Mouse (Mus musculus): Measurements from ENCODE around the gene Pex1. TPM values are rescaled to one million over a fixed set of nuclear protein-coding genes. Genes with fewer than 3 reads are reported as not detected.
A peak's percentile ranks its signal among the peaks of the same experiment; 100 is the strongest.

Pex1 gene
- total and polyA plus RNA-seq, 2 experiments from 2014 or later = 15.1 to 21.5 TPM

DNA sequence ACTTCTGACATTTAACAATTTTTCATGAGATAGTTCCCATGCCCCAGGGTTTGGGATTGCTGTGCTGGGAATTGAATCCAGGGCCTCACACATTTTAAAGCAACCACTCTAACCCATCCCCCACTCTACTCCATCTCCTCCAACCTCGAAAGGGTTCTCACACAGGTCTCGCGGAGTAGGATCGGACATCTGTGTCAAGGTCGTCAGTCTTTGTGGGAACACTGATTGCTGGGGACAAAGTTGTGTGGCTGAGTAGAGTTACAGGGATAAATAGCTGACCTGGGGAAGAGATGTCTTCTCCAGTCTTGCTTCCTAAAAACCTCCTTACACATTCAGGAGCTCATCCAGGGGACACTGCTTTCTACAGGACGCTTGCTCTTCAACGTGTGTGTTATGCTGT, 16.8 kb upstream of the Pex1 start:
- no peak overlapping the region for H3K4me2 ChIP-seq (ENCODE audit: low read depth, low read length)
- no peak for TF ChIP-seq CTCF (IDR thresholded peaks at IDR 0.05; ENCODE audit: low read depth)
- WGBS = 93% methylated on average over 7 of the region's 7 CpGs
- no peak overlapping the region for H3K9ac ChIP-seq (replicated peaks; ENCODE audit: low read length)
- no peak overlapping the region for H3K4me3 ChIP-seq (ENCODE audit: low read length)
- H3K27me3 ChIP-seq (ENCODE audit: insufficient read depth, low read length) = no peaks in the 10 kb centered on the region
- no peak overlapping the region for H3K27ac ChIP-seq
- H3K36me3 ChIP-seq (ENCODE audit: insufficient read depth, low read length) = peaks cover 52% of the 10 kb centered on the region
- 0 out of 2 replicates have a peak, but pooled peaks cover 4% of the 10 kb centered on the region for H3K9me3 ChIP-seq (ENCODE audit: low read length)
- no peak for DNase-seq (ENCODE audit: low spot score)
- ATAC-seq = no peak
- no peaks in the 10 kb centered on the region for H3K4me1 ChIP-seq (ENCODE audit: insufficient read depth, low read length)

- ATAC-seq = peak; percentile 85
- peak within 1 kb of the TSS; percentile 89 for H3K4me3 ChIP-seq (ENCODE audit: low read length)
- peak within 1 kb of the TSS; percentile 88 for H3K27ac ChIP-seq
- peaks cover 5% of the 10 kb centered on the region; the same call in 1 of the 2 replicates for H3K4me1 ChIP-seq (ENCODE audit: insufficient read depth, low read length)
- peak; percentile 76 for TF ChIP-seq CTCF (IDR thresholded peaks at IDR 0.05; ENCODE audit: low read depth)
- no peaks in the 10 kb centered on the region; the same call in 1 of the 2 replicates for H3K36me3 ChIP-seq (ENCODE audit: insufficient read depth, low read length)
- H3K9me3 ChIP-seq (ENCODE audit: low read length) = no peaks in the 10 kb centered on the region
- peak; percentile 93 for DNase-seq (ENCODE audit: low spot score)
- H3K27me3 ChIP-seq (ENCODE audit: insufficient read depth, low read length) = no peaks in the 10 kb centered on the region
- H3K9ac ChIP-seq (replicated peaks; ENCODE audit: low read length) = peak within 1 kb of the TSS; percentile 80
- WGBS = under 1% methylated on average over 31 of the region's 31 CpGs
- peak within 1 kb of the TSS; percentile 72 for H3K4me2 ChIP-seq (ENCODE audit: low read depth, low read length)
Measured at GRCm38 (mm10) chr5:3596399-3596766, 517 bp downstream of the Pex1 start, which contains the start of gene Rbm48. Gene Rbm48 (minus strand): TSS chr5:3596585.

DNA sequence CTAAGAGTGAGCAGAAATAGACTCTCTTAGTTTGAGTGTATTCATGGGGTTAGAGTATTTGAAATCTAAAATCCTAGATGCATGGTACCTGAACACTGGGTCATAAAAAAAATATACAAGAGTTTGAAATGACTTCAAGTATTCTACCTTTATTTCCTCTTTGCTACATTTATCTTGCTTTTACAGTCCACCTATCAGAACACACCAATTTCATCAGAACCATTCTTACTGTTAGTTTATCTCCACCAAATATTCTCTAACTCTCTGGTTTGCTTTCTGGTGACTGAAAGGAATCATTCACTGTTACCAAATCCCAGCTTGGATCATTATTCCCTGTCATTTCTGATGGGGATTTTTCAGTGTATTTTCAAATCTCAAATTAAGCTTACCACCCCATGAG, 1.3 kb downstream of the Pex1 start:
- H3K9ac ChIP-seq (replicated peaks; ENCODE audit: low read length) = peak overlapping the region; percentile 80
- H3K9me3 ChIP-seq (ENCODE audit: low read length) = no peaks in the 10 kb centered on the region
- DNase-seq (ENCODE audit: low spot score) (no peak), ATAC-seq (no peak)
- H3K27ac ChIP-seq = no peak overlapping the region
- H3K4me3 ChIP-seq (ENCODE audit: low read length) = peak overlapping the region; percentile 89
- H3K27me3 ChIP-seq (ENCODE audit: insufficient read depth, low read length) = no peaks in the 10 kb centered on the region
- no peaks in the 10 kb centered on the region for H3K36me3 ChIP-seq (ENCODE audit: insufficient read depth, low read length)
- H3K4me1 ChIP-seq (ENCODE audit: insufficient read depth, low read length) = peaks cover 5% of the 10 kb centered on the region; the same call in 1 of the 2 replicates
- TF ChIP-seq CTCF (IDR thresholded peaks at IDR 0.05; ENCODE audit: low read depth) = no peak
- H3K4me2 ChIP-seq (ENCODE audit: low read depth, low read length) = peak overlapping the region; percentile 67

DNA sequence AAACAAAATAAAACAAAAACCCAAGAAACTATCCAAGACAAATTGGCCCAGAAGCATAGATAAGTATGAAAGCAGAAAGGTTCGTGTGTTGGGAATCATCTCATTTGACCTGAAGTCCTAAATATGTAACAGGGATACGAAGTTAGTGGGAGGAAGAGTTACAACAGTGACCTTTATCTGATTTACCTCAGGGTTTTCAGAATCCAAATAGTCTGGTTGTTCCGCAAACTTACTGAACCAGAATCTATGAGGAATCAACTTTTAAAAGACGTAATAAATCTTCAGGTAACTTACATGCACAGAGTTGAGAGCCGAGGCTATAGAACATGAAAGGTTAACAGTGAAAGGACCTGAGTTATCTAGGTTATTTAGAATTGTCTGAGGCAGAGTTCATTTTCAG, 2.9 kb downstream of the Pex1 start:
- no peak overlapping the region for H3K4me2 ChIP-seq (ENCODE audit: low read depth, low read length)
- H3K4me3 ChIP-seq (ENCODE audit: low read length) = no peak overlapping the region
- no peaks in the 10 kb centered on the region for H3K27me3 ChIP-seq (ENCODE audit: insufficient read depth, low read length)
- no peaks in the 10 kb centered on the region for H3K9me3 ChIP-seq (ENCODE audit: low read length)
- peaks cover 5% of the 10 kb centered on the region; the same call in 1 of the 2 replicates for H3K4me1 ChIP-seq (ENCODE audit: insufficient read depth, low read length)
- WGBS = 92% methylated on average over 5 of the region's 5 CpGs
- no peak overlapping the region for H3K9ac ChIP-seq (replicated peaks; ENCODE audit: low read length)
- no peak for TF ChIP-seq CTCF (IDR thresholded peaks at IDR 0.05; ENCODE audit: low read depth)
- no peaks in the 10 kb centered on the region for H3K36me3 ChIP-seq (ENCODE audit: insufficient read depth, low read length)
- ATAC-seq (no peak), DNase-seq (ENCODE audit: low spot score) (no peak)
- H3K27ac ChIP-seq = no peak overlapping the region

- WGBS = 79% methylated on average over 1 of the region's 1 CpGs
- Histone ChIP-seq H3K27me3 (ENCODE audit: insufficient read depth, low read length) (no peaks in the 10 kb centered on the region), H3K27ac (no peak overlapping the region), H3K9me3 (ENCODE audit: low read length) (no peaks in the 10 kb centered on the region), H3K4me3 (ENCODE audit: low read length) (no peak overlapping the region), H3K4me2 (ENCODE audit: low read depth, low read length) (no peak overlapping the region), H3K36me3 (ENCODE audit: insufficient read depth, low read length) (peaks cover 13% of the 10 kb centered on the region), H3K4me1 (ENCODE audit: insufficient read depth, low read length) (peaks cover 5% of the 10 kb centered on the region; the same call in 1 of the 2 replicates), H3K9ac (replicated peaks; ENCODE audit: low read length) (no peak overlapping the region)
- TF ChIP-seq CTCF (IDR thresholded peaks at IDR 0.05; ENCODE audit: low read depth) = no peak
- DNase-seq (ENCODE audit: low spot score) = no peak
- no peak for ATAC-seq
Measured at GRCm38 (mm10) chr5:3600298-3600697, 4.4 kb downstream of the Pex1 start.

DNA sequence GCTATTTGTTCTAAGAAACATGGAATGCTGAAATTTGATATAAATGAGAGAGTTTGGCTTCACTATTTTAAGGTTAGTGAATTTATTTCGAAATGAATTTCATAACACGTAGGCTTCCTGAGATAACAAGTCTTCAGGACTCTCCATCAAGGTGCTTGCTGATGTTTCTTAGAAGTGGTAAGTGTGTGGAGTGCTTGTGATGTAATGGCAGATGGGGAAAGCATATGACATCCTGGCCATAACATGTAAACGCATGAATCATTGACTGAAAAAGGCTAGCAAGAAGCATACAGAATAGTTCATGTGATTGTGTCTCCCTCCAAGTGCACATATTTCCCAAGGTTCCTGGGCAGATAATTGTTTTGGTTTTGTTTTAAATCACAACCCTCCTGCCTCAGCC, 4.9 kb downstream of the Pex1 start:
- Histone ChIP-seq H3K27me3 (ENCODE audit: insufficient read depth, low read length) (no peaks in the 10 kb centered on the region), H3K9ac (replicated peaks; ENCODE audit: low read length) (no peak overlapping the region), H3K4me2 (ENCODE audit: low read depth, low read length) (no peak overlapping the region), H3K4me3 (ENCODE audit: low read length) (no peak overlapping the region), H3K27ac (no peak overlapping the region), H3K36me3 (ENCODE audit: insufficient read depth, low read length) (peaks cover 18% of the 10 kb centered on the region), H3K4me1 (ENCODE audit: insufficient read depth, low read length) (peaks cover 5% of the 10 kb centered on the region; the same call in 1 of the 2 replicates), H3K9me3 (ENCODE audit: low read length) (no peaks in the 10 kb centered on the region)
- WGBS = 95% methylated on average over 3 of the region's 3 CpGs
- ATAC-seq = no peak
- DNase-seq (ENCODE audit: low spot score) = no peak
- TF ChIP-seq CTCF (IDR thresholded peaks at IDR 0.05; ENCODE audit: low read depth) = no peak

DNA sequence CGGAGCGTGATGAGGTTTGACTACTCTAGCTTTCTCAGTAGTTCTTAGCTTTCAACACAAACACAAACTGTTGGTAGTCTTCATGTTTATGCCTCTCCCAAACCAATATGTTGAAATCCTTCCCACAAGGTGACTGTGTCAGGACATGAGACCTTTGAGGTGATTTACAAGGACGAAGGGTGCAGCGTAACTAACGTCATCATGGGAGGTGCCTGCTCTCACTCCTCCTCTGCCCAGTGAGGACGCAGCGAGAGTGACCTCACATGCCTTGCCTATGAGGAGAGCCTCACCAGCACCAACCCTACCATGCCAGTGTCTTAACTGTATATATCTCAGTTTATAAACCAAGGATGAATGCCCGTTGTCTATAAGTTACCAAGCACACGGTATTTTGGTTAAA, 11.2 kb downstream of the Pex1 start:
- WGBS = 95% methylated on average over 9 of the region's 9 CpGs

More for the DNA sequence above, 11.2 kb downstream of the Pex1 start:
- TF ChIP-seq CTCF (IDR thresholded peaks at IDR 0.05; ENCODE audit: low read depth) = no peak
- Histone ChIP-seq H3K4me3 (ENCODE audit: low read length) (no peak overlapping the region), H3K27me3 (ENCODE audit: insufficient read depth, low read length) (no peaks in the 10 kb centered on the region), H3K27ac (no peak overlapping the region), H3K9me3 (ENCODE audit: low read length) (no peaks in the 10 kb centered on the region), H3K4me1 (ENCODE audit: insufficient read depth, low read length) (no peaks in the 10 kb centered on the region), H3K4me2 (ENCODE audit: low read depth, low read length) (no peak overlapping the region), H3K36me3 (ENCODE audit: insufficient read depth, low read length) (peaks cover 35% of the 10 kb centered on the region), H3K9ac (replicated peaks; ENCODE audit: low read length) (no peak overlapping the region)
- DNase-seq (ENCODE audit: low spot score) (no peak), ATAC-seq (no peak)

Measured in hindbrain, postnatal 0 days (tissue).